Mouse (Mus musculus): ENCODE measurements around the gene Cacna1s.

GRCm38 (mm10) chr1:136066621-136067020 is 14.1 kb downstream of the Cacna1s start:
- TF ChIP-seq CTCF (conservative IDR thresholded peaks at IDR 0.05; ENCODE audit: low read length) = no peak
- TF ChIP-seq NANOG (IDR thresholded peaks at IDR 0.05; ENCODE audit: borderline replicate concordance, low read length) = no peak

Data from E14TG2a.4 (cell line).